Mouse (Mus musculus) gastrocnemius, postnatal 36 days (tissue): ENCODE data around the gene Zar1. TPM values are rescaled to one million over a fixed set of nuclear protein-coding genes. Genes with fewer than 3 reads are reported as not detected.
"Not testable (repeated sequence)": the region's sequence is repeated elsewhere in the genome, so short reads cannot be mapped to it uniquely, and the experiment has no call there.

ENCODE experiments used
- DNase-seq, 2 experiments: peaks; one replicate each; pipeline ENCODE4 v3.0.0; 2022
- intact Hi-C: fragments of 180-260 bp; cut with DNase I; formaldehyde crosslinking; loops from one replicate; pipeline ENCODE4 v1.15.1; 2025
- long read RNA-seq, 2 experiments: library from polyadenylated mRNA; stranded (forward); transcript quantifications; one replicate each; pipeline ENCODE4 v2.0.0; 2021
- total RNA-seq, 2 experiments: library from RNA; stranded (reverse); gene quantifications; 2 replicates each; pipeline ENCODE4 v1.2.3; 2021

Gene Zar1
- total RNA-seq = not detected
- long read RNA-seq, experiment 1 = 0 reads
- long read RNA-seq, experiment 2 = 0 reads

GRCm38 (mm10) chr5:72580970-72581332, at the start of gene Zar1:
Gene Zar1 (minus strand): TSS chr5:72581254.
- DNase-seq, intact Hi-C loops: not testable (repeated sequence)

DNA sequence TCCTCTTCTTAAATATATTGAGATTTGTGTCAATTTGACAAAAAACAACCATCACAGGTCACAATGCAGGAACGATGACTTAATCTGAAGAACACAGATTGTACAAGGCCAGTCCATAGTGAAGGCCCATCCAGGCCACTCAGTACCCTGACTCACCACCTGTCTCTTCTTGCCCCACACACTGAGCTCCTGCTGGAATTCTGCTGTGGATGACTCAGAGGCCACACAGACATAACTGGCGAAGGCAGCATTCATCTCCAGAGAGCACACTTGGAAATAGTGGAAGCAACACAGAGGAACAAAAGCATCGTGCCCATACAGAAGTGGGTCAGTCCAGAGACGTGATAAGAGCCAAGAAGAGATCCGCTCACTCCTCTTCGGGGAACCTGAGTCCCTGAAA, 49.0 kb upstream of the Zar1 start:
- no peak for DNase-seq
- intact Hi-C loops = no loop called here

DNA sequence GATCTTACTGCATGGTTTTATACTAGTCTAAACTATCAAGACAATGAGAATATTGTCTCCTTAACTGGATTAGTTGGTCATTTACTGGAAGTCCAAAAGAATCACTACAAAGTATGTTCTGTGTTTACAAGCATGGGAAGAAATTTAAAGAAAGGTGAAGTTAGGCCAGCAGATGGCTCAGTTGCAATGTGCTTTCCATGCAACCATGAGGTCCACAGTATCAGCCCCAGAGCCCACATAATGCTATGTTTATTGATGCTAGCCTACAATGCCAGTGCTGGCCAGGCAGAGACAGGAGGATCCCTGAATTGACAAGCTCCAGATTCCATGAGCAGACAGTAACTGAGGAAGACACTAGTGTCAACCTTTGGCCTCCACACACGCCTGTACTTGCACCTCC, 40.0 kb upstream of the Zar1 start:
- intact Hi-C loops = no loop called here
- no peak for DNase-seq

- no peak for DNase-seq
- intact Hi-C loops = no loop called here
Measured at GRCm38 (mm10) chr5:72617413-72617812, 36.4 kb upstream of the Zar1 start.

DNA sequence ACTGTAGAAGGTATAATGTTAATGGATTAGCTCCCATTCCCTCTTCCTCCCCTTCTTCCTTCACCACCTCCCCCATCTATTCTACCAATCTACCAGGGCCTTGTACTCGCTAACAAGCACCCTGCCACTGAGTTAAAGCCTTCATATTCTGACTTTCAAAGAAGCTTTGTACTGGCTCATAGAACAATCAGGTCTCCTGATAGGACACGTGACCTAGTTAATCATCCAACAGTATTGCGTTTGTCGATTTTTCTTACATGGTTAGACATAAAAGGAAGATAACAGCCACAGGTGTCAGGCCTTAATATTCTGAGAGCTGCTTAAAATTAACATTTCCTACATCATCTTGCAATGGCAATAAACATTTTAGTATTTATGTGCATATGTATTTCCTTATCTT, 22.1 kb upstream of the Zar1 start:
- no peak for DNase-seq
- intact Hi-C loops = loop anchor here (5.0 kb wide), 1 partner anchor 251 kb away; no protein-coding TSS in a partner anchor

GRCm38 (mm10) chr5:72601006-72601405, 20.0 kb upstream of the Zar1 start:
- intact Hi-C loops = loop anchor here (5.0 kb wide), 1 partner anchor 249 kb away; no protein-coding TSS in a partner anchor
- no peak for DNase-seq

- DNase-seq = no peak
- intact Hi-C loops = loop anchor here (5.0 kb wide), 1 partner anchor 420 kb away; the partner anchor contains the start of gene Slc10a4
Measured at GRCm38 (mm10) chr5:72587192-72587681, 6.2 kb upstream of the Zar1 start, which contains the start of gene Gm5868. Gene Gm5868 (minus strand): TSS chr5:72587551.

DNA sequence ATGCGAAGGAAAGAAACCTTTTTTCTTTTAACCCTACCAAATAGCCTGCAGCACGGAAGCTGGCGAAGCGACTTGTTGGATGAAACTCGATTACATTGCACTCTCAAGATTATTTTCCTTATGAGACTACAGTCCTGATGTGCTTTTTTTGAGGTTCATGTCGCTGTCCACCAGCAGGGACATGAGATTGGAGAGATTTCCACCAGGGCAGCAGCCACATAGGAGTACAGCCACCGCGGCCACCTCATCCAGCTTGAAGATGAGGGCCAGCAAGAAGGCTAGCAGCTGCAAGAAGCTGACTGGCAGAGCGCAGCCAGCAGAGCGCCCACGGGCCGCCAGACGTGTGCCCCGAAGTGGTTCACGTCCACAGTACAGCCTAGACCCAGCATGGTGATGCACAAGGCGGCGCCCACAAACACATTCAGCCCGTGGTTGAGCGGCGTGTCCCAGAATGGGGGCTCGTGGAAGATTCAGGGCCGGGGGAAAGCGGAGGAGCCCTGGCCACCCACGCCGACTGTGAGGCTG, 5.7 kb upstream of the Zar1 start:
- intact Hi-C loops = loop anchor here (5.0 kb wide), 1 partner anchor 421 kb away; the partner anchor contains the start of gene Slc10a4
- DNase-seq = not testable (repeated sequence)

GRCm38 (mm10) chr5:72586122-72586521, 5.1 kb upstream of the Zar1 start:
- intact Hi-C loops = loop anchor here (5.0 kb wide), 1 partner anchor 421 kb away; the partner anchor contains the start of gene Slc10a4
- not testable (repeated sequence) for DNase-seq

DNA sequence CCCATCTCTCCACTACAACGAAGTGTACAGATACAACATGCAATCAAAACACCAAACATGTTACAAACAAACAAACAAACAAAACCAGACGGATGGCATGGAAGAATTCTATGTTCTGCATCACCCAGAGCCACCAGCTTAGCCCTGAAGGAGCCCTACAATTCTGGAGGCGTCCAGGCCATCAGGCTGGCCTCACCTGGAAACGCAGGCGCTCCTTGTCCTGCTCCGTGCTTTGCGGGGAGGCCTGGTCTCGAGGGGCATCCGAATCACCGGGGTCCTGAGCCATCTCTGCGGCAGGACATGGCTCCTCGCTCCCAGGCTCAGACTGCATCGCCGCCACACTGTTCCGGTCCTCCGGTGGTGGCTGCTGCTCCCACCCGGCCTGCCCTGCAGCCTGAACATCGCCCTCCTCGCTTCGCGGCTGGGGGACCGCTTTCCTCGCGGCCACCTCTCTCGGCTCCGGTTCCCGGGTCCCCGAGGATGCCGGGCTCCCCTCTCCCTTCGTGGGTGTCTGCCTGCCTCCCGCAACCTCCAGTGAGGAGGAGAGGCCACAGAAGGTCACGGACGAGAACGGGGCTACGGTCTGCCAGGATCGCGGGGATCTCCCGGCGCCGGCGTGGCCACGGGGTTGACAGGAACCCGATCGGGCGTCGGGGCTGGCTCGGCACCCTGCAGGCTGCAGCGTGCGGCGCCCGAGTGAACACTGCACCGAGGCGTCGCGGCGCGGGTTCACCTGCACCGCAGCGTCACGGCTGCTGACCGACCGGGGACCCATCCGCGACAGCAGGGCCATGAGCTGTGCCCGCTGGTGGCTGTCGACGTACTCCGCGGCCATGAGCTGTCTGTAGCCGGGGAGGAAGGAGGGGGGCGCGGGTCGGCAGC, 725 bp downstream of the Zar1 start:
- intact Hi-C loops, DNase-seq: not testable (repeated sequence)

- DNase-seq = not testable (repeated sequence)
- intact Hi-C loops = loop anchor here (5.0 kb wide), 1 partner anchor 438 kb away; no protein-coding TSS in a partner anchor
Measured at GRCm38 (mm10) chr5:72579599-72579998, 1.5 kb downstream of the Zar1 start.

GRCm38 (mm10) chr5:72565621-72566020, 15.4 kb downstream of the Zar1 start:
- DNase-seq = no peak

DNA sequence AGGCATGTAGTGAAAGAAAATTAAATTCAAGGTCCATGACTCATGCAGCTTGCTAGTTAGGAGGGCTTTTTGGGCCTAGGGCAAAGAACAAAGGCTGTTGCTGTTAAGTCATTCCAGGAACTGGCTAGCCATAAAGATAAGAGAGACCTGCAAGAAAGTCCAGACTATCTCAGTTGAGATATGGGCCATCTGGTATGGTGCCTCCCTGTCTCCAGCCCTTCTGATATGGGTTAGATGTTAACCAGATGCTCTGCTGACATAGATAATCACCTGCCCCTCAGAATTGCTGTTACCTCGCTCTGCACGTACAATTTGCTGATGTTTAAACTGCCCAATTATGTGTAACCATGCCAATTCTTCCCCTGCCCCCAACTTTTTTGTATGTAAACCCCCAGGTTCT, 17.9 kb downstream of the Zar1 start:
- intact Hi-C loops, DNase-seq: not testable (repeated sequence)

More at GRCm38 (mm10) chr5:72565621-72566020, 15.4 kb downstream of the Zar1 start:
- intact Hi-C loops = no loop called here

- intact Hi-C loops = no loop called here
- DNase-seq = no peak
Measured at GRCm38 (mm10) chr5:72560976-72561628, 20.0 kb downstream of the Zar1 start.

- intact Hi-C loops = no loop called here
- peak; percentile 93 to 96 for DNase-seq
Measured at GRCm38 (mm10) chr5:72559544-72560049, 21.5 kb downstream of the Zar1 start, which contains the start of gene Nfxl1. Gene Nfxl1 (minus strand): TSS chr5:72559684.

DNA sequence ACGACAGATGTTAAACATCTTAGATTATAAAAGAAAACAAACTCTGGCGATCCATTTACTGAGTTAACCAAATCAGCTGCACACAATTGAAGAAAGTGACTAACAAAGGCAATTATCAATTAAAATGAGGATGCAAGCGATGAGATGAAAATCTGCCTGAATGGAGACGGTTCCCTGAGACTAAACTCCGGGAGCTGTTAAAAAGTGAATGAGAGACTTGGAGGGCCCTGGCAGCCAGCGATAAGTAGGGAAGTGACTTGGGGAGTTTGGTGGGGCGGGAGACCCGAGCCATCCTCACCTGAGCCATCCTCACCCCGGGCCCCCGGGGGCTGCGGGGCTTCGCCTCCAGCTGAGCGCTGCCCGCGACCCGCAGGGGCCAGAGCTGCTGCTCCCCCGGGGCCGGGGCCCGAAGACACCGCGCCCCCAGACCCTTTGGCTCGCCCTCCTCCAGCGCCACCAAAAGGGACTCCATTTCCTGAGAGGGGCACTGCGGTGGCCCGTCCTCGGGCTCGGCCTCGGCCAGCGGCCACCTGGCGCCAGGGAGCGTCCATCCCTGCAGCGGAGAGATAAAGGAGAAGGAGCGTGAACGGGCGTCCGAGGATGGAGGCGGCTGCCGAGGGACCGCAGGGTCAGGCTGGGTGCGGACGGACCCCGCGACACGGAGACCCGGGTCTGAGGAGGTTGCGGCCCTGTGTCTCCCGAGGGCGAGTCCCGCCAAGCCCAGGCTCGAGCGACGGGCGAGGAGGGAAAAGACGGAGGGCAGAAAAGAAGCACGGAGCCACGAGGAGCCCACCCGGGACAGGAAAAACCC, 22.1 kb downstream of the Zar1 start:
- intact Hi-C loops = no loop called here

DNA sequence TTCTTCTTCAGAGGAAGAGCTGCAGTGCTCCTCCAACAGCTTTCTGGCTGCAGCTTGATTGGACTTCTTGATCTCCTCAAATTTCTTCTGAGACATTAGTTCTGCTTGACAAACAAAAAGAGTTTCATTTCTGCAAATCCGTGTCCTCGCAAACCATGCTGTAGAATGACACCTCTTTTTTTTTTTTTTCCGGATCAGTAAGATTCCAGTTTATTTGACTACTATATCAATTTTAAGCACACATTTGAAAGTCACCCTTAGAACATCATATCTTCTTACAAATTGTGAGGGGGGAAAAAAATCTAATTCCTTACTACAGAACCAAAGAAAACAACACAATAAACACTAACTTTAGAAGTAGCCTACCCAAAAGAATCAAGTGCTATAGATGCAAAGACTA, 24.8 kb downstream of the Zar1 start:
- intact Hi-C loops = no loop called here
- no peak for DNase-seq

More for the DNA sequence above, 22.1 kb downstream of the Zar1 start:
- DNase-seq = peak in 1 of 2 experiments; percentile 18

- intact Hi-C loops = no loop called here
- DNase-seq = no peak
Measured at GRCm38 (mm10) chr5:72551209-72551608, 29.8 kb downstream of the Zar1 start.

- no peak for DNase-seq
- intact Hi-C loops = no loop called here
Measured at GRCm38 (mm10) chr5:72528896-72529295, 52.2 kb downstream of the Zar1 start.
